Mouse (Mus musculus) thymus, adult 2 months (tissue): ENCODE results near the gene Slc5a9.

Experiments
- CTCF ChIP-seq: fragments of 200-500 bp; IDR thresholded peaks from 2 replicates; pipeline ENCODE4 v1.5.1; 2012; ENCODE audit warnings: mild to moderate bottlenecking, control low read depth, low read length, moderate library complexity, borderline replicate concordance; ENCODE audit not compliant: control insufficient read depth, poor library complexity, insufficient read depth; ENCODE audit errors: extremely low read depth
- POLR2A ChIP-seq: fragments of 200-500 bp; IDR thresholded peaks from 2 replicates; pipeline ENCODE4 v1.6.1; 2012; ENCODE audit warnings: mild to moderate bottlenecking, low read length, control low read depth, moderate library complexity; ENCODE audit not compliant: control insufficient read depth, poor library complexity, insufficient read depth; ENCODE audit errors: extremely low read depth

DNA sequence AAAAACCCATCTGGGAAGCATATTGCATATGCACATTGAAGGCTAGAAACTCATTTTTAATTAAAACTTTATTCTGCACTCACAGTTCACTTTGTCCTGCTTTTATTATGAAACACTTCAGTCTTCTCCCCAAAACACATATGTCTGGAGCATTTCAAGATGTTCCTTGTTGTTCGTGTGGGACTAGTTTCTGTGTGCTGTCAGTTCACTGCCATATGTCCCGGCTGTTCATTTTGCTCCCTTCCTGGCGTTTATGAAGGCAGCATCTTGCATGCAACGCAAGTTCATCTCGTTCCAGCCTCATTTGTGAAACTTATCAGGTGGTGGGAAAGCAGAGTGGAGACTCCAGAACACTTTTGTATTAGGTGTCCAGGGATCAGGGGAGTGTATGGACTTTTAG, 36.0 kb downstream of the Slc5a9 start:
- TF ChIP-seq CTCF: no peak
- no peak for TF ChIP-seq POLR2A
